Mouse (Mus musculus): ENCODE results near the gene Sgms1. TPM values are rescaled to one million over a fixed set of nuclear protein-coding genes. Genes with fewer than 3 reads are reported as not detected.

Sgms1 gene
- polyA plus RNA-seq, 1 experiment from 2014 or later: 19.2 TPM

DNA sequence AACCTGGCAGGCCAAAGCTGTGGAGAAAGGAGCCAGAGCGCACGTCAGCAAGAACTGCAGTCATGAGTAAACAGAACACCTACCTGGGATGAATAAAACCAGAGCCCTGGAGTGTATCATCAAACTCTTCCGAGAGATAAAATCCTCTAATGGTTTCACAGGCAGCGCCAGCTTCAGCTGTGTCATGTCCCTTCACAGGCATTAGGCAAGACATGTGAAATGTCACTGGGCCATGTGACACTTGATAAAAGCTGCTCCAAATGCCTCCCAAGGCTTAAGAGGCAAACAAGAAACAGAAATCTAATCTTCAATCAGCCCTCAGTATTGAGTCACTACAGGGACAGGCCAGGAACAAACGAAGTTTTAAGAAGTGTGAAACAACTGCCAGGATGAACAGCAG is 193.3 kb downstream of the Sgms1 start:
- Histone ChIP-seq H3K9me3 (replicated peaks) (no peaks in the 10 kb centered on the region), H3K27me3 (no peaks in the 10 kb centered on the region), H3K27ac (no peak overlapping the region), H3K9ac (no peak overlapping the region), H3K4me2 (replicated peaks) (no peak overlapping the region), H3K4me3 (no peak overlapping the region), H3K4me1 (no peaks in the 10 kb centered on the region), H3K36me3 (no peaks in the 10 kb centered on the region)
- no peak for ATAC-seq (ENCODE audit: low FRiP score)
- WGBS: 82% methylated on average over 5 of the region's 5 CpGs

DNA sequence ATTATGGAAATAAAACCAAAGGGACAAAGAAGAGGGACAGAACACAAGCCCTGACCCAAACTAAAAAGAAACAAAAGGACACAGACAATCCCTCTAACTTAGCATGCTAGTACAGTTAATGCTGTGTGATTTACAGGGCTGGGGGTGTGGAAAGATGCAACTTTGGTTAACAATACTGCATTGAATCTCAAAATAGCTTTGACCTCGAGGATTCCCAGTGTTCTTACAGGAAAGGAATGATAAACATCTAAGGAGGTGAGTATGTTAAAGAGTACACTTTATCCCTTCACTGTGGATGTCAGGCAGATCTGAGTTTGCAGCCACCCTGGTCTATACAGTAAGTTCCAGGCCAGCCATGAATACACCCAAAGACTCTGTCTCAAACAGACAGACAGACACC is 194.7 kb downstream of the Sgms1 start:
- Histone ChIP-seq H3K9ac (no peak overlapping the region), H3K4me3 (no peak overlapping the region), H3K4me2 (replicated peaks) (no peak overlapping the region), H3K9me3 (replicated peaks) (no peaks in the 10 kb centered on the region), H3K27me3 (no peaks in the 10 kb centered on the region), H3K36me3 (no peaks in the 10 kb centered on the region), H3K4me1 (no peaks in the 10 kb centered on the region), H3K27ac (no peak overlapping the region)
- ATAC-seq (ENCODE audit: low FRiP score): no peak
- 21% methylated on average over 1 of the region's 1 CpGs for WGBS

DNA sequence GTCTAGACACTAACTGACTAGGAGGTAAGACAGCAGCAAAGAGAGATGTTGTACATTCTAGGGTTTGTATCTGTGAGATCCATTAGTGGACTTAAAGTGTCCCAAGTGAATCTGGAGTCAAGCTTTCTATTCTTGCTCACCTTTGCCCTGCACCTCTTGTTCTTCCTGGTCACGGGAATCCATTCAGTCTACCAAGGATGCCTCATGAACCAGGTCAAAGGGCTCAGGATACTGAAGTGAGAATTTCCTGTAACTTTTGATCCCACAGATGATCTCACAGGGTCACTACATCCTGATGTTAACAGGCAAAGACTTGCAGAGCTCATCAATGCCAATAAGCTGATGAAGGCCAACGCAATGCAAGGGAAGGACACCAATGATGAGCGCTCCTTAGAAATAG is 195.4 kb downstream of the Sgms1 start:
- no peaks in the 10 kb centered on the region for H3K27me3 ChIP-seq
- no peaks in the 10 kb centered on the region for H3K9me3 ChIP-seq (replicated peaks)
- no peak overlapping the region for H3K9ac ChIP-seq
- no peak overlapping the region for H3K4me2 ChIP-seq (replicated peaks)
- no peak overlapping the region for H3K4me3 ChIP-seq
- ATAC-seq (ENCODE audit: low FRiP score): no peak
- H3K27ac ChIP-seq: no peak overlapping the region
- H3K4me1 ChIP-seq: no peaks in the 10 kb centered on the region
- WGBS: 94% methylated on average over 3 of the region's 3 CpGs
- H3K36me3 ChIP-seq: no peaks in the 10 kb centered on the region

DNA sequence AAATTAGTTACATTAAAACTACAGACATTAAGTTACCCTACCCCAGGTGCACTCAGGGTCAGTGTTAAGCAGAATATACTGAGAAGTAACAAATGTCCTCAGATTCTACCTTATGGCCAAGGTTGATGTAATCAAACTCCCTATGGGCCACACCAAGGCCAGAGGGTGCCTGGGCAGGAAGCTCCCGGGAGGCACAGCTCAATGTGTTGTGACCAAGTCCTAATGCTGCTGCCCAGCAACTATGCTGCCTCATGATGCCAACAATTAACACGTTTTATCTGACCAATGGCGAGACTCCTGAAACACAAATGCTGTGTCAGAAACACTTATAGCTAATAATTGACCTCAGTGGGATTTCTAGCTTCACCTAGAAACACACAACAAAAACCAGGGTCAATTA is 197.9 kb downstream of the Sgms1 start:
- no peaks in the 10 kb centered on the region for H3K9me3 ChIP-seq (replicated peaks)
- H3K9ac ChIP-seq: no peak overlapping the region
- no peaks in the 10 kb centered on the region for H3K27me3 ChIP-seq
- WGBS: 85% methylated on average over 3 of the region's 3 CpGs
- no peaks in the 10 kb centered on the region for H3K36me3 ChIP-seq
- no peak overlapping the region for H3K4me3 ChIP-seq
- no peak for ATAC-seq (ENCODE audit: low FRiP score)
- no peak overlapping the region for H3K27ac ChIP-seq
- no peak overlapping the region for H3K4me2 ChIP-seq (replicated peaks)
- no peaks in the 10 kb centered on the region for H3K4me1 ChIP-seq

DNA sequence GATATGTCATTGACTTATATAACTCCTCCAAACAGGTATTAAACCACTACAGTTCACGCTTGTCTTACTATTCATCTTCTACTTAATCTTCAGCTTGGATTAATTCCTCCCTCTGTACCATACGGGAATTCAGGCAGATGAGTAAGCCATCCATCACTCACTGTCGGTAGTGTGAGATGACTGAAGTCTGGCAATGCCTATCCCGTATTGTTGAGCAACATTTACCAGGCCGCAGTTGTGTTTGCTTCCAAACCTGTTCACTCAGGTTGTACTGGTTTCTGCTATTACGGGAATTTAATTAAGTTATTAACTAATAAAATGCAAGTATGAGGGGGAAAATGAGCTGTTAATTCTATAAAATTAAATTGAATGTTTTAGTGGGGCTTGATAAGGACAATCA is 199.6 kb downstream of the Sgms1 start:
- no peaks in the 10 kb centered on the region for H3K4me1 ChIP-seq
- no peaks in the 10 kb centered on the region for H3K36me3 ChIP-seq
- no peaks in the 10 kb centered on the region for H3K9me3 ChIP-seq (replicated peaks)
- no peak overlapping the region for H3K9ac ChIP-seq
- H3K27me3 ChIP-seq: no peaks in the 10 kb centered on the region
- H3K4me2 ChIP-seq (replicated peaks): no peak overlapping the region
- WGBS: 89% methylated on average over 6 of the region's 6 CpGs
- H3K27ac ChIP-seq: no peak overlapping the region
- H3K4me3 ChIP-seq: no peak overlapping the region
- no peak for ATAC-seq (ENCODE audit: low FRiP score)

DNA sequence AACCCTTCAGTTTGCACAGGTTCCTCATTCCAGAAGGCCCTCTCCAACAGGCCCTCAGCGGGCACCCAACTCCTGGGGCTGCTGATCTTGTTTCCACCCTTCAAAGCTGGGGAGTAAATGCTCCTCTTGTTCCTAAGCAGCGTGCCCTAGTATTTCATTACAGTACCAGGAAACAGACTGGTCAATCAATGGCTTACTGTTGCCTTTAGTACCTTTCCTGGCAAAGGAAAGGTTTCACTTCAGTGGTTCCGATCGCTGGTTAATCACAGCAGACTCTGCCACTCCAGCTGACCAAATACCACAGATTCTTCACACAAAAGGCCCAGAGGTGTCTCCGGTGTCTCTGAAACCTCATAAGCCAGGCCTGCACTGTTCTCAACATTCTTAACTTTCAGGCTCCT is 200.5 kb downstream of the Sgms1 start:
- H3K9ac ChIP-seq: no peak overlapping the region
- no peaks in the 10 kb centered on the region for H3K9me3 ChIP-seq (replicated peaks)

DNA sequence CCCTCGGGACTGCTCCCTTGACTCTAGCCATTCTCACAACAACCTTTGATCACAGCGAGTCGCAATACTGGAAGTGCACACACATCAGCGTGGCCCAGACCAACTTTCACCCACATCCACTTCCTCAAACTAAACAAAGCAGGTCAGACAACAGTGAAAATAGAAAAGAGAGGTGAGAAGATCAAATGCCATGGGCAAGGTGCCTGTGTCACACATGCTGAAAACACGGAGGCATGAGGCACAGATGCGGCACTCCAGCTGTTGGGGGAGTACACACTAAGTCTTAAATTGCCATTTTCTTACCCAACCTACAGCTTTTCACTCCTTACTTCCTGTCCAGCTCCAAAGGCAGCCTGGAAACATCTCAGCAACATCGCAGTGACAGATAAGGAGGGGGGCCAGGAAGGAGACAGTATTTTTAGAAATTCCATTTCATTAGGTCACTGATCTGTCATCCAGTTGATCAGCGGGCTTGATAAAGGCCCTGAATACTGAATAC is 202.9 kb downstream of the Sgms1 start:
- no peak for ATAC-seq (ENCODE audit: low FRiP score)
- Histone ChIP-seq H3K4me1 (no peaks in the 10 kb centered on the region), H3K27ac (no peak overlapping the region), H3K36me3 (no peaks in the 10 kb centered on the region), H3K27me3 (no peaks in the 10 kb centered on the region), H3K9ac (no peak overlapping the region), H3K4me3 (no peak overlapping the region), H3K9me3 (replicated peaks) (no peaks in the 10 kb centered on the region), H3K4me2 (replicated peaks) (no peak overlapping the region)
- 84% methylated on average over 8 of the region's 8 CpGs for WGBS

More for the DNA sequence above, 200.5 kb downstream of the Sgms1 start:
- Histone ChIP-seq H3K27me3 (no peaks in the 10 kb centered on the region), H3K27ac (no peak overlapping the region; the same call in 1 of the 2 replicates), H3K4me2 (replicated peaks) (no peak overlapping the region), H3K36me3 (no peaks in the 10 kb centered on the region), H3K4me1 (no peaks in the 10 kb centered on the region), H3K4me3 (no peak overlapping the region)
- WGBS: 64% methylated on average over 5 of the region's 5 CpGs
- ATAC-seq (ENCODE audit: low FRiP score): no peak

DNA sequence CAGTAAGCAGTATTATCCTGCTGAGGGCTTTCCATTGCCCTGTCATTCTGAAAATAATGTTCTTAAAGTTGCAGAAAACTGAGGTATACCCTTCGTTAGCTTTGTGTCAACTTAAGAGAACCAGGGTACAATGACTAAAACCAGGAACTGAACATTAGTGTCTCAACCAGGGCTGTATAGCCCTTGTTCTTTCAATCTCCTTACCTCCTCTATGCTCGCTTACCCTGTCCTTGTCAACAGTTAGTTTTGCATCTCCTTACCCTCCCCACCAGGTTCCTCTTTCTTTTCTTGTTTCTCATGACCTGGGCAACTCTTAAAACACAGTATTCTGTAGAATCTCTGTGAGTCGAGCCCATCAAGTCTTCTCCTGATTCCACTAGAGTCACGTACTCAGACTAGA is 206.5 kb downstream of the Sgms1 start:
- no peaks in the 10 kb centered on the region for H3K36me3 ChIP-seq
- H3K4me1 ChIP-seq: no peaks in the 10 kb centered on the region
- no peaks in the 10 kb centered on the region for H3K9me3 ChIP-seq (replicated peaks)
- no peak overlapping the region for H3K4me3 ChIP-seq
- no peak overlapping the region for H3K9ac ChIP-seq
- ATAC-seq (ENCODE audit: low FRiP score): no peak
- no peaks in the 10 kb centered on the region for H3K27me3 ChIP-seq
- H3K4me2 ChIP-seq (replicated peaks): no peak overlapping the region
- no peak overlapping the region for H3K27ac ChIP-seq
- 93% methylated on average over 4 of the region's 4 CpGs for WGBS

DNA sequence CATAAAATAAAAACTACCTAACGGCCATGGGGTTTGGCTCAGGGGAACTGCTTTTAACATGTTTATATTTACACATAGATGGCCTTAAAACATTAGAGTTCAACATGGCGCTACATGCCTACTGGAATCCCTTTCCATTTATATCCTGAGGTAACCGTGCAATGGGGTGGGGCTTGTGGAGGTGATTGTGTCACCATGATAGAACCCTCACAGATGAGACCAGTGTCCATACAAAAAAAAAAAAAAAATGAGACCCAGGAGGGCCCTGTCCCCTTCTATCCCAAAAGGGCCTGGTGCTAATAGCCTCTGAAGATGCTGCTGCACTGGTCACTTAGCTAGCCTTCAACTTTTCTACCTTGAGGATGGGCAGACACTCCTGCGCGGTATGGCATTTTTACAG is 207.0 kb downstream of the Sgms1 start:
- Histone ChIP-seq H3K36me3 (no peaks in the 10 kb centered on the region), H3K27ac (no peak overlapping the region), H3K4me3 (no peak overlapping the region), H3K9ac (no peak overlapping the region), H3K4me2 (replicated peaks) (no peak overlapping the region), H3K27me3 (no peaks in the 10 kb centered on the region), H3K4me1 (no peaks in the 10 kb centered on the region), H3K9me3 (replicated peaks) (no peaks in the 10 kb centered on the region)
- WGBS: 95% methylated on average over 5 of the region's 5 CpGs
- ATAC-seq (ENCODE audit: low FRiP score): no peak

DNA sequence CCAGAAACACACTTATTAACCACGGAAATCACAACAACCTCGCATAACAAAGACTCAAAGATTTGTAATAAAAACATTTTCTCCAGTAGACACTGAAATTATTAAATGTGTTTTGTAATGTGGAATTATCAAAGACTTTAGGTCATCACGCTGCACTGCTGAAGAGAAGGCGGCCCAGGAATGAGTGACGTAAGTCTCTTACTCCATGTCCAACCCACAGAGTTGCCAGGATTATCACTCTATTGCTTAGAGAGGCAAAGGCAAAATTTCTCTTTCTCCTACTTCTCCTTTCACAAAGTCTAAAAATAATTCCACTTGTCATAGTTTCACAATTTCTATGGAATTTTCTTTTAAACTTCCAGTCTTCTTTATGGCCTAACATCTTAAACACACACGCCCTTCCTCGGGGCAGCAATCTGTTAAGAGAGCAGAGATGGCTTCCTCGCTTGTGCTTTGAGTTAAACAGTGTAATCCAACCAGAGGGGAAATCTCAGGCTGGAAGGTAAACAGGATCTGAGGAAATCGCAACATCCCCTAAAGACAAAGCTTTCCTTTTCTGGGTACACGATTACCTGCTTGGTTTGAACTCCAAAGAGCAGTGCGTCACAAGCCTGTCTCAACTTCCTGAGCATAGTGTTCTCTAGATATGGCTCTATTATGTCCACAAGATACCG is 207.7 kb downstream of the Sgms1 start:
- Histone ChIP-seq H3K9ac (no peak overlapping the region), H3K9me3 (replicated peaks) (no peaks in the 10 kb centered on the region), H3K4me1 (no peaks in the 10 kb centered on the region), H3K27me3 (no peaks in the 10 kb centered on the region), H3K27ac (no peak overlapping the region), H3K4me2 (replicated peaks) (no peak overlapping the region), H3K36me3 (no peaks in the 10 kb centered on the region), H3K4me3 (no peak overlapping the region)
- ATAC-seq (ENCODE audit: low FRiP score): no peak
- 89% methylated on average over 12 of the region's 12 CpGs for WGBS

DNA sequence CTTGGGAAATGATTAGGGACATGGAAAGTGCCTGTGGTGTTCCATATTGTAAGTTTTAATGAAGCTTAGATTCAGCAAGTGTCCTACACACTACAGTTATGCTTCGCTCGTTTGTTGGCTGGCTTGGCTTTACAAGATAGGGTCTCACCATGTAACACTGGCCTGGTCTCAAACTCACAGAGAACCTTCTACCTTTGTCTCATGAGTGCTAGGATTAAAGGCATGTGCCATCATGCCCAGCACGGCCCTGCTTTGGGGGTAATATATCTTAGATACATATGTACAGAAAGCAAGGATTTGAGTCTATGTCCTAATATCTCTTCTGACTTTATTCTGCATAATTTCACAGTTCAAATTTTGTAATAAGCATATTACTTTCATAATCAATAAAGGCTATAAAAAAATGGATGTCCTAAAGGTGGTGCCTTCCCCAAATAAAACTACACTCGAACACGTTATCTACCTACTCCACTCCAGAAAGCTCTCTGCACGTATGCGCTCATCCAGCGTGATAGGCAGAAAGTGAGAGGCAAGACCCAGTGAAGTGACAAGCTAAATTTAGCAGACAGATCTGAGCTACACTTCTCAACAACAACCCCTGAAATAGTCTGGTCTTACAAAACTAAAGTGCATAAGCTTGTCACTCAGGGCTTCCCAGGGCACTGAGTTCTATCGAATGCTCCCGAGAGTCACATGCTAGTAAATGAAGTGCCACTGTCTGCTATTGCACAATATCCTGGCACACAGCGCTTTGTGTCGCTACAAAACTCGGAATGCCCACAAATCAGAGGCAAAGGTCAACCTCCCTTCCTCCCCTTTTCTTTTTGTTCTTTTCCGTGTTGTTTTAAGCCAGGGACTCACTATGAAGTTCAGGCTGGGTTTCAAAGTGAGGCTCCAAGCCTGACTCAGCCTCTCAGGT is 208.5 kb downstream of the Sgms1 start:
- Histone ChIP-seq H3K9ac (no peak overlapping the region), H3K27me3 (no peaks in the 10 kb centered on the region), H3K9me3 (replicated peaks) (no peaks in the 10 kb centered on the region), H3K4me1 (no peaks in the 10 kb centered on the region), H3K36me3 (no peaks in the 10 kb centered on the region), H3K4me2 (replicated peaks) (no peak overlapping the region), H3K27ac (no peak overlapping the region), H3K4me3 (no peak overlapping the region)
- 78% methylated on average over 14 of the region's 14 CpGs for WGBS
- ATAC-seq (ENCODE audit: low FRiP score): no peak

DNA sequence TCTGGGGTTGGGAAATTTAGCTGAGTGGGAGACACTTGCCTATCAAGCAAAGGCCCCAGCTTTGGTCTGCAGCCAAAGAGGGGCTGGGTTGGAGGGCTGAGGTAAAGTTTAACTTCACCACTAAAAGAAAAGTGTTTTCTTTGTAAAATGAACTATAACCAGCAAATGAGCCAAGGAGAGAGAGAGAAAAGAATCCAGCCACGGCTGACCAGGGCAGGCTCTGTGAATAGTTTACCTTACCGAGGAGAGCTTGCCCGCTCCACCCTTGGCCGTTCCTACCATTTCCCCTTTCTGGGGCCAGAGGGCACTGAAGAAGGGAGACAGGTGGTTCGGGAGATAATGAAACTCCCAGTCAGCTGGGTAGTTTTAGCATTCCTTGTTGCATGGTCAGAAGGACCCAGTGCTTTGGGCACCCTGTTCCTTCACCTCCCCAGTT is 209.5 kb downstream of the Sgms1 start:
- H3K4me1 ChIP-seq: no peaks in the 10 kb centered on the region
- no peak overlapping the region for H3K27ac ChIP-seq
- H3K9ac ChIP-seq: no peak overlapping the region
- H3K4me3 ChIP-seq: no peak overlapping the region
- no peaks in the 10 kb centered on the region for H3K27me3 ChIP-seq
- no peaks in the 10 kb centered on the region for H3K9me3 ChIP-seq (replicated peaks)
- ATAC-seq (ENCODE audit: low FRiP score): no peak
- WGBS: 66% methylated on average over 5 of the region's 5 CpGs
- no peak overlapping the region for H3K4me2 ChIP-seq (replicated peaks)
- H3K36me3 ChIP-seq: no peaks in the 10 kb centered on the region

All from hindbrain, embryonic 12.5 days (tissue).